Mouse (Mus musculus): Measurements from ENCODE around the gene Nelfb.

GRCm38 (mm10) chr2:25224492-25224765 is 13.1 kb upstream of the Nelfb start, which contains the start of gene Tubb4b:
- TF ChIP-seq CTCF (IDR thresholded peaks at IDR 0.05; ENCODE audit: low read depth, low read length) (peak; percentile 34; the same call in 1 of the 2 replicates), POLR2A (IDR thresholded peaks at IDR 0.05; ENCODE audit: extremely low read depth, insufficient read depth, low read length) (peak; percentile 99)

Data from liver, adult 2 months (tissue).